Mouse (Mus musculus): Measurements from ENCODE around the gene Casz1.

The Casz1 gene

GRCm38 (mm10) chr4:148978221-148978855 lies 174.1 kb downstream of the Casz1 start:
- DNase-seq, result no peak

GRCm38 (mm10) chr4:148978926-148979325 lies 174.7 kb downstream of the Casz1 start:
- DNase-seq, result no peak

GRCm38 (mm10) chr4:148979837-148980236 lies 175.6 kb downstream of the Casz1 start:
- DNase-seq, result no peak

- DNase-seq, result no peak
Measured at GRCm38 (mm10) chr4:148982274-148982673, 178.0 kb downstream of the Casz1 start.

- no peak for DNase-seq
Measured at GRCm38 (mm10) chr4:148984701-148985540, 180.7 kb downstream of the Casz1 start.

- DNase-seq, result no peak
Measured at GRCm38 (mm10) chr4:148985541-148986476, 181.6 kb downstream of the Casz1 start.

- no peak for DNase-seq
Measured at GRCm38 (mm10) chr4:148990038-148990437, 185.8 kb downstream of the Casz1 start.

- no peak for DNase-seq
Measured at GRCm38 (mm10) chr4:148993948-148994347, 189.7 kb downstream of the Casz1 start.

GRCm38 (mm10) chr4:149000746-149001145 lies 196.5 kb downstream of the Casz1 start:
- DNase-seq, result no peak

- DNase-seq, result no peak
Measured at GRCm38 (mm10) chr4:149001515-149001914, 197.3 kb downstream of the Casz1 start.

GRCm38 (mm10) chr4:149002441-149003093 lies 198.3 kb downstream of the Casz1 start:
- no peak for DNase-seq

Measured in cerebellum, adult 9-11 months (tissue).